Mouse (Mus musculus): ENCODE data around the gene Coq2.

DNA sequence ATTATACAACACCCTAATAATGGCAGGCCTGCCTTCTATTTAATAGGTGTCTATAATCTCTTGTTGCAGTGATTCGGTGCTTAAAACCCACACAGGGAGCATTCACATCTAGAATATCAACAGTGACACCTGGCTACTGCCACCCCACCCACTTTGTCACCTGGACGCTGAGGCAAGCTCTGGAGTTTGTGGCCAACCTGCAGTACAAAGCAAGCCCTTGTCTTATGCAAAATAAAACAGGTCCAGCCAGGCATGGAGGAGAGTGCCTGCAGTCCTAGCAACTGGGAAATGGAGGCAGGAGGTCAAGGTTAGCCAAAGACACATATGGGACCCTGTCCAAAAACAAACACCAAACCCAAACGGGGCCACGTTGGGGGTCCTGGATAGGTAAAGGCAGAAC is 2.5 kb downstream of the Coq2 start:
- no peak for TF ChIP-seq POLR2A (IDR thresholded peaks at IDR 0.05; ENCODE audit: insufficient read depth, low read length)
- TF ChIP-seq CTCF (IDR thresholded peaks at IDR 0.05; ENCODE audit: low read depth, low read length) = no peak

Data from ES-Bruce4 (cell line).